Mouse (Mus musculus) gastrocnemius, adult 8-10 months (tissue): ENCODE data around the gene P4htm. TPM values are rescaled to one million over a fixed set of nuclear protein-coding genes. Genes with fewer than 3 reads are reported as not detected.

Experiments
- DNase-seq, 2 experiments: peaks; one replicate each; pipeline ENCODE4 v3.0.0; 2022; ENCODE audit warnings: low spot score in 2 of 2
- microRNA-seq: library from miRNA; unstranded; fragments of <30 nt; microRNA quantifications from one replicate; pipeline ENCODE4 v1.2.0, GENCODE M21; 2022
- total RNA-seq, 4 experiments: library from RNA; stranded (reverse); gene quantifications; 2 replicates each; pipeline ENCODE4 v1.2.4; 2022

P4htm gene
- total RNA-seq, 4 experiments from 2014 or later = 3.8 to 5.5 (median 4.9) TPM

GRCm38 (mm10) chr9:108546875-108547274, 50.6 kb downstream of the P4htm start:
- no peak for DNase-seq

- DNase-seq = no peak
Observed at GRCm38 (mm10) chr9:108545986-108546385, 51.5 kb downstream of the P4htm start.

GRCm38 (mm10) chr9:108540846-108541245, 56.6 kb downstream of the P4htm start:
- DNase-seq = no peak

DNA sequence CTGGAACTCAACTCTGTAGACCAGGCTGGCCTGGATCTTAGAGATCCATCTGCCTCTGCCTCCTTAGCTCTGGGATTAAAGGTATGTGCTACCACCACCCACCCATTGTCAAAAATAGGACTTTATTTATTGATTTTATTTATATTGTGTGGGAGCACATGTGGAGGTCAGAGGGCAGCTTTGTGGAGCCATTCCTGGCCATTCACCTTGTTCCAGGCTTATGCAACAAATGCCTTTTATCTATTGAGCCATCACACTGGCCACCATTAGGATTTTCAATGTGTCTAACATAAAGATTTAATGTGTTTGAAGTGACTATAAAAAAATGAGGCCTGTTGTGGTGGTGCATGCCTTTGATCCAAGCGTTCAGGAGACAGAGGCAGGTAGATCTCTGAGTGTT, 66.0 kb downstream of the P4htm start:
- DNase-seq = no peak

DNA sequence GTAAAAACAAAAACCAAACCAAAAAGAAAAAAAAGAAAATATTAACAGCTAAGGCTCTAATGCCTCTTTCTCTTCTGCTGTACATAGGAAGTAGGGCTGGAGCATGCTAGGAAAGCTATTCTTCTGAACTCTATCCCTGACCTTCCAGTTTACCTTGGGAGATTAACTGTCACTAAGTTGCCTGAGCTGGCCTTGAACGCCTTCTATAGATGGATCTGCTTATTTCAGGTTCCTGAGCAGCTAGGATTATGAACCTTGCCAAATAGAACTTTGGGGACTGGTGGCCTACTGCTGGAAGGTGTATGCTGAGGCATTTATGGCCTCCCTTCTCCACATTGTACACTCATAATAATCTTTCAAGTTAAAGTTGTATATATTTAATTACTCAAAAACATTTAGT, 66.5 kb downstream of the P4htm start:
- no peak for DNase-seq

Small RNA genes within 50 kb of the gene (microRNA-seq; reads per million reads assigned to microRNA genes)
- gene Gm24083 = not detected
- not detected for gene Mir191
- 607 reads per million, percentile 73 among the genes with 10 or more reads in this experiment for gene Mir425

Other genes with a start within 250 kb of the P4htm start
- gene Usp4, start 249.8 kb downstream of the P4htm start, total RNA-seq = 10 to 100 TPM; 72.7 to 90.9 (median 87.3) TPM
- gene 1700102P08Rik, start 204.9 kb downstream of the P4htm start, total RNA-seq = 1 to 10 TPM in 2 of 4 experiments, under 1 TPM in 2; 0.53 to 1.3 (median 0.97) TPM
- not detected for gene Ccdc36, start 169.2 kb downstream of the P4htm start, total RNA-seq
- gene BC048562, start 161.2 kb downstream of the P4htm start, total RNA-seq = not detected
- gene Ccdc71, start 137.1 kb downstream of the P4htm start, total RNA-seq = 10 to 100 TPM; 13.8 to 21.0 (median 16.3) TPM
- gene Klhdc8b, start 136.1 kb downstream of the P4htm start, total RNA-seq = 1 to 10 TPM; 1.3 to 2.7 (median 2.2) TPM
- gene Lamb2, start 117.9 kb downstream of the P4htm start, total RNA-seq = 100 to 1,000 TPM; 112 to 139 (median 128) TPM
- 100 to 1,000 TPM; 118 to 134 (median 128) TPM for gene Usp19, start 107.1 kb downstream of the P4htm start, total RNA-seq
- gene Qars, start 90.0 kb downstream of the P4htm start, total RNA-seq = 100 to 1,000 TPM in 1 of 4 experiments, 10 to 100 TPM in 3; 78.6 to 107 (median 95.6) TPM
- gene Qrich1, start 80.9 kb downstream of the P4htm start, total RNA-seq = 10 to 100 TPM; 44.8 to 59.1 (median 55.7) TPM
- 10 to 100 TPM; 60.2 to 78.6 (median 63.1) TPM for gene Impdh2, start 37.4 kb downstream of the P4htm start, total RNA-seq
- 10 to 100 TPM; 31.9 to 34.4 (median 33.0) TPM for gene Ndufaf3, start 30.2 kb downstream of the P4htm start, total RNA-seq
- 1 to 10 TPM; 6.0 to 9.1 (median 7.6) TPM for gene Dalrd3, start 27.8 kb downstream of the P4htm start, total RNA-seq
- 1 to 10 TPM; 6.6 to 8.4 (median 7.7) TPM for gene Wdr6, start 18.9 kb downstream of the P4htm start, total RNA-seq
- 10 to 100 TPM; 68.7 to 85.9 (median 81.8) TPM for gene Arih2, start 51.7 kb upstream of the P4htm start, total RNA-seq
- 10 to 100 TPM; 62.5 to 78.8 (median 68.7) TPM for gene Slc25a20, start 64.4 kb upstream of the P4htm start, total RNA-seq
- 100 to 1,000 TPM; 182 to 235 (median 191) TPM for gene Prkar2a, start 91.6 kb upstream of the P4htm start, total RNA-seq
- gene Ip6k2, start 186.1 kb upstream of the P4htm start, total RNA-seq = 10 to 100 TPM; 12.0 to 15.8 (median 14.2) TPM
- 1 to 10 TPM; 3.6 to 4.9 (median 4.2) TPM for gene Nckipsd, start 210.7 kb upstream of the P4htm start, total RNA-seq
- gene Celsr3, start 228.7 kb upstream of the P4htm start, total RNA-seq = under 1 TPM in 1 of 4 experiments, not detected in 3; 0.05 TPM